Mouse (Mus musculus): ENCODE results near the gene Ggnbp2. TPM values are rescaled to one million over a fixed set of nuclear protein-coding genes. Genes with fewer than 3 reads are reported as not detected.

Gene Ggnbp2
- total RNA-seq, 2 experiments from 2014 or later, result 48.3 to 48.8 TPM

GRCm38 (mm10) chr11:84827901-84828503, 42.6 kb downstream of the Ggnbp2 start:
- intact Hi-C loops (cut with DNase I), result loop anchor here (2.0 kb wide), 1 partner anchor 43 kb away; the partner anchor contains the start of gene Ggnbp2
- DNase-seq, result no peak

- intact Hi-C loops (cut with DNase I), result no loop called here
- DNase-seq, result no peak
These were observed 43.1 kb downstream of the Ggnbp2 start for GRCm38 (mm10) chr11:84827492-84827891.

DNA sequence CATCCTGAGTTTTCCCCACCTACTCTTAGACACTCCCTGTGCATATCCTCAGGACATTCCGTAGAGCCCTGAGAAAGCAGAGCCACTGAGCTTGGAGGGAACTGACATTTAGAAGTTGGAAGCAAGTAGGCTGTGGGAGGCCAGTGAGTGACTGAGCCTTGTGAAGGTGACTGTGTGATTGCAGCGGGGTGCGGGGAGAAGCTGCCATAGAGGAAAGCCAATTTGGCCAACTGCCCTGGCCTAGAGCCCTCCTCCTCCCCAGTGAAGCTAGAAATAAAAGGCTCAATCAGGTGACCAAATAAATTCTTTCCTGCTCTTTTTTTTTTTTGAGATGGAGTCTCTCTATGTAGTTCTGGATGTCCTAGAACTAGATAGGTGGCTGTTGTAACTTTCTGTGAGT, 44.4 kb downstream of the Ggnbp2 start:
- intact Hi-C loops (cut with DNase I), result no loop called here
- DNase-seq, result peak; percentile 71 to 73

GRCm38 (mm10) chr11:84825261-84825807, 45.3 kb downstream of the Ggnbp2 start:
- no peak for DNase-seq
- intact Hi-C loops (cut with DNase I), result no loop called here

DNA sequence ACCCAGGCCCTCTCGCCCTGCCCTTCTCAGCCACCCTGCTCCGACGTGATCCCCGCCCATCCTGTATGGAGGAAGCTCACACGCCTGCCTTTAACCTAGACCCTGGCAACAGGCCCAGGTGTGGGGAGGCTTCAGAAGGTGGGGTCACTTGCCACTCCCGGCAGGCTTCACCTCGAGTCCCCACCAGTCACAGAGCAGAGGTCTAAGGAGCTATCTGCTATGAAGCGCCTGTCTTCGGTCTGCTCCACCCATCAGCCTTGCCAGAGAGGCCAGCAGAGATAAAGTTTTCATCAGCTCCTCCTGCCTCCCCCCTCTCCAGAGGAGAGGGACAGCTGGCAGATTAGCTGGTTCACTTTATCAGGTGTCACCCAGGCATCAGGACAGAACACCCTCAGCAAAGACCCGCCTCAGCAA, 47.1 kb downstream of the Ggnbp2 start:
- DNase-seq, result peak; percentile 42 to 55
- intact Hi-C loops (cut with DNase I), result no loop called here

DNA sequence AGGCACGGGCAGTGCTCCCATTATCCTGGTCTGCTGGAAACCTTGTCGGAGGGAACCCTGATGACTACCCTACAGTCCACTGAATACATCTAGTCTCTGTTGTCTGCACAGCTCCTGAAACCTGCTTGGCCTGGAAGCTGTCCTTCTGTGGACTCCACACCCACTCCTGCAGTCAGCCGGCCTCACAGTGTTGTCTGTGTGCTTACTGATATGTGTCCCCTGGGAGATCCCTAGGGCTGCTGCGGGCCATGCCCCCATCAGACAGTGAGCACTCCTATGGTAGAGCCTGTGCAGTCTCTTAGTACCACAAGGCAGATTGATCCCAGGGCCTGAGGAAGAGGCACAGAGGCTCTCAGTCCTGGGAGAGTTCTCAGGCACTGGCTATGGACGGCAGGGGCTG, 48.1 kb downstream of the Ggnbp2 start:
- no peak for DNase-seq
- intact Hi-C loops (cut with DNase I), result no loop called here

GRCm38 (mm10) chr11:84821131-84821770, 49.4 kb downstream of the Ggnbp2 start:
- no peak for DNase-seq
- intact Hi-C loops (cut with DNase I), result loop anchor here (2.0 kb wide), 1 partner anchor 50 kb away; the partner anchor contains the start of gene Ggnbp2

DNA sequence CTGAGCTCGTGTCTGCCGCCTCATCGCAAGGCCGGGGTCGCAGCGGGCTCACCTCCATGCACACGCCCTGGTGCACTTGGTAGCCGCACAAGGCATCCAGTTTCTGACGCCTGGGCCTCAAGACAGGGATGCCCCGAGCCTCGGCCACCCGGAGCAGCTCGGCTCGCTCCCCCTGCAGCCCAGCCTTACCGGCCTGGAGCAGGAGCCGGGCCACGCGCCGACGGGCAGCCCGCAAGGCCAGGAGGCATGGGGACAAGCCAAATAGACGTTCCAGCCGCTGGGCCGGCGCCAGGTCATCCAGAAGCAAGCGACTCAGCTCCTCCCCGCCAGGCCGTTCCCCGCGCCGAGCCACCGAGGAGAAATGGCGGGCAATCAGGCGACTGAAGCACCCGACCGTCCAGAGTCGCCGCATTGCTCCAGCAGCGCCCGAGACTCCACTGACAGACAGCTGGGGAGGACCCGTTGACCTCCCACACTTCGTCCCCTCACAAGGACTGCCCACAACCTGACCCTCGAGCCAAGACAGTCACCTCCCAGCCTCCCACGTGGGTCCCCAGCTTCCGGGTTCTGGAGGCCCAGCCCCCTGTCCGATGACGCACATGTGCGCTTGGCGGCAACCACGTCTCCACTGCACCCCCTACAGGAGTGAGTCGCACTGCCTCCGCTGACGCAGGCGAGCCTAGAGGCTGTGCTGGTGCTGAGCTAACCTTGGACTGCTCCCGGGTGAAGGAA, 51.5 kb downstream of the Ggnbp2 start, which contains the start of gene Mrm1:
Gene Mrm1, minus strand, starts transcription at position 555 of the 732 bp plus-strand sequence.
- peak; percentile 93 to 95 for DNase-seq
- intact Hi-C loops (cut with DNase I), result loop anchor here (5.0 kb wide), 1 partner anchor 307 kb away; the partner anchor contains the start of gene Aatf

DNA sequence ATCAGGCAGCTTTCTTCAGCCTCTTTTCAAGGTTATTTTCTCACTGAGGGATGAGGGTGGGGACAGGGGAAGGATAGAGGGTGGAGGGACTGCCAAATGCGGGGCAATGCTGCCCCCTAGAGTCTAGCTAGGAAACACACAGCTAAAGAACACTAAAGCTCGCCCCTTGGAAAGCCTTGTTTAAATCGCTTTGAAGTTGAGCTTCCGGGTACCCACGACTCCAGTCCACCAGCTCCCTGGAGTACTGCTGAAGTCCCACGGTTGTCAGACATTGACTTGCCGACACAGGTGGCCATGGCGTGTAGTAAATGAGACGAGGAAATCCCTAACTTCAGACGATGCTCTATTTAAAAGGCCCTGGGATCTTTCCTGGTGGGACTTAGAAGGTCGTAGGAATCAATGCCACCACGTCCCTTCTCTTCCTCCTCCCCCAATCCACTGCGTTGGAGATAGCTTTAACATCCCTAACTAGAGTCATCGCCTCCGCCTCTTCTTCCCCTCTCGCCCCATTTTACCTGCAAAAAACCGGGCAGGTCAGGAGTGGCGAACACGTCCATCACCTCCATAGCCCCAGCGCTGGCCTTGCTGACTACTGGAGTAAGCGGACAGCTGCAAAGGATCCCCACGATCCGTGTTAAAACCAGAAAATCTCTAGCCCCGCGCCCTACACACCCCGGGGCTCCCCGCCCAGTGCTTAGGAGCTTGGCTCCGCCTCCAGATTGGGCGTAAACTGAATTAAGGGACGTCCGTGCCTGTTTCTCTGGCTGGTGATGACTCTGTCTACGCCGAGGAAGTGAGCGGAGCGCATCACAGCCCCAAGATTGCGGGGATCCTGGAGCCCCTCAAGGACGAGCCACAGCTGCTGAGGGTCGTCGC, 52.3 kb downstream of the Ggnbp2 start:
- DNase-seq, result peak; percentile 81 to 83
- intact Hi-C loops (cut with DNase I), result loop anchor here (5.0 kb wide), 1 partner anchor 306 kb away; the partner anchor contains the start of gene Aatf

DNA sequence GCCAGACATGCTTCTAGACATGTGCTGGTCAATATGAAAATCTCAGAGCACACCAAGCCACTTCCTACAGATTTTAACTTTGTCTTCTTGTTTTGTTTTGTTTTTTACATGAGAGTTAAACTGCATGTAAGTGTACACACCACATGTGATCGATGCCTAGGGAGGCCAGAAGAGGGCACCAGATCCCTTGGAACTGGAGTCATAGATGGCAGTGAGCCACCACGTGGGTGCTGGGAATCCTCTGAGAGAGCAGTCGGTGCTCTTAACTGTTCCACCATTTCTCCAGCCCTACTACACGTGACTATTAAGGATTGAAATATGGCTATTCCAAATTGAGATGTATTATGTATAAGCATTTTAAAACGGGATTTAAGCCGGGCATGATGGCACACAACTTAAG, 53.3 kb downstream of the Ggnbp2 start:
- no peak for DNase-seq
- intact Hi-C loops (cut with DNase I), result loop anchor here (2.0 to 5.0 kb wide), 2 partner anchors 305 to 387 kb away; partner anchors contain the start of gene Aatf

DNA sequence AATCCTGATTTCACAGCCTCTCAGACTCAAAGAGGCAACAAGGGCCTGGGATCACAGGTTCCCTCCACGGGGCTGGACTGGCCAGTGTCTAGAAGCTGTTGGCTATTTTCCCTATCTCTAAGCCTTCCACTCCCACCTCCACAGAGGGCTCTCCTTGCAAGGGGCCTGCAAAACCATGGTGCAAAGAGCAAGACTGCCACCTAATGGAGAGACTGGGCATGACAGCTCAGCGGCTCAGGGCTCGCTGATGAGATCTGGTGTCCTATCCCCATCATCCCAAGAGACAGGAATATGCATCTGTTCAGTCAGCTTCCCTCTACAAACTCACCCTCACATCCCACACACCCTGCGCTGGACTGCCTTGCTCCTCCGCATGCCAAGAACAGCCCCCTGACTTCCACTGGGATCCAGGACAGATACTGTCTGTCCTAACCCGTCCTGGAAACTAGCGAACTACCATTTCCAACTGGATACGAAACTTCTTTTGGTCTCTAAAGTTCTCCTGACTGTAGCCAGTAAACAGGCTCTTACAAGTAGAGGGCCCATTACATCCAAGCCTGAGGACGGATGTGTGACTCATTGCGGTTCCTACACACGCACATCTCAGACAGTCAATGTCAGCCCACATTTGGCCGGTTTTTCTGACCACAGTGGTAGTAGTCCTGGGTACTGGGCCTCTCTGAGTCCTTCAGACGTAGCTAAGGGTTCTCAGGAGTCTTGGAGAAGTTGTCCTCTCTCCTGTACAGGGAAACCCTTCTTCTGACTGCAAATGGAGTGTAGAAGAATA, 56.7 kb downstream of the Ggnbp2 start:
- intact Hi-C loops (cut with DNase I), result no loop called here
- peak; percentile 76 to 80 for DNase-seq

GRCm38 (mm10) chr11:84804373-84804772, 66.2 kb downstream of the Ggnbp2 start:
- intact Hi-C loops (cut with DNase I), result no loop called here
- no peak for DNase-seq

GRCm38 (mm10) chr11:84797627-84798353, 72.8 kb downstream of the Ggnbp2 start:
- intact Hi-C loops (cut with DNase I), result no loop called here
- peak; percentile 69 to 81 for DNase-seq

DNA sequence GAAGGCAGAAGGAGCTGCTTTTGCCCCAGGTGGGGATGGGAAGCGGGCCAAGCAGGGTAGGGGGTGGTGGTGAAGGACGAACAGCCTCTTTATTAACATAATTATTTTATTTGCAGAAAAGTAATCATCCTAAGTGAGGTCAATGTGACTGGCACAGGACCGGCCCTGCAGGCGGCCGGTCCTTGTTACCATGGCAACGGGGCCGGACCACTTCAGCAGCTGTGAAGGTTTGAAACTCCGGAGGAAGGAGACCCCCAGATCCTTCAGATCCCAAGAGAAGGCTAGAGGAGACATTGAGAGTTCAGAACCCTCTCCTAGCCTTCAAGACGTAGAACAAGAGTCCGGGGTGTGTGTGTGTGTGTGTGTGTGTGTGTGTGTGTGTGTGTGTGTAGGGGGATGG, 73.6 kb downstream of the Ggnbp2 start:
- no peak for DNase-seq
- intact Hi-C loops (cut with DNase I), result no loop called here

- intact Hi-C loops (cut with DNase I), result loop anchor here (1.0 to 5.0 kb wide), 4 partner anchors 43 to 530 kb away; no protein-coding TSS in a partner anchor
These were observed 76.0 kb downstream of the Ggnbp2 start for GRCm38 (mm10) chr11:84794496-84795113.

GRCm38 (mm10) chr11:84793545-84793944, 77.1 kb downstream of the Ggnbp2 start:
- DNase-seq, result no peak
- intact Hi-C loops (cut with DNase I), result loop anchor here (5.0 kb wide), 1 partner anchor 66 kb away; no protein-coding TSS in a partner anchor

More at GRCm38 (mm10) chr11:84794496-84795113, 76.0 kb downstream of the Ggnbp2 start:
- peak; percentile 64 to 70 for DNase-seq

GRCm38 (mm10) chr11:84790383-84790782, 80.2 kb downstream of the Ggnbp2 start:
- no peak for DNase-seq
- intact Hi-C loops (cut with DNase I), result loop anchor here (5.0 kb wide), 1 partner anchor 63 kb away; no protein-coding TSS in a partner anchor

All from heart, postnatal 36 days (tissue).